Mouse (Mus musculus) urinary bladder, postnatal 14 days (tissue): ENCODE data around the gene Sult1a1.

Experiments used
- DNase-seq: peaks from one replicate; pipeline ENCODE4 v3.0.0; 2021; ENCODE audit warnings: low spot score

Sult1a1 gene

GRCm38 (mm10) chr7:126623381-126623780 is 52.9 kb downstream of the Sult1a1 start:
- DNase-seq, result no peak
